Mouse (Mus musculus) monocyte, adult 2 months (primary cell): Measurements from ENCODE around the gene 1700016K19Rik.

Experiments
- DNase-seq, 2 experiments: peaks; one replicate each; pipeline ENCODE4 v3.0.0; 2022; ENCODE audit warnings: low spot score in 2 of 2, low read depth in 1 of 2

1700016K19Rik gene

DNA sequence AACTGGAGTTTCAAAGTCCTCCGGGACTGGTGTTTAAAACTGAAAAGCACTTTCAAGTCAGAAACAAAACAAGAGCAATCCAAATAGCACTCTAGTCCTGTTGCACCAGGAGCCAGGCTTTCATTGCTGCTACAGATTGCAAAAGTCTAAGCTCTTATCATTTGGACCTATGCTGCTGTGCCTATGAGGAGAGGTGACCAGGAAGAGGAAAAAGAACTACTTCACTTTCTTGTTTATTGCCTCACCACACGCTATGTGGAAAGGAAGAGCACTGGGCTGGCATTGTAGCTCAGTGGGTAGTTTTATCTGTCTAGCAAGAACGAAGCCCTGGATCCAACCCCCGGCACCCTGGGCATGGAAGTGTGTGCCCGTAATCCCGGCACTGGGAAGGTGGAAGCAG is 33.6 kb downstream of the 1700016K19Rik start:
- peak in 1 of 2 experiments; percentile 20 for DNase-seq

DNA sequence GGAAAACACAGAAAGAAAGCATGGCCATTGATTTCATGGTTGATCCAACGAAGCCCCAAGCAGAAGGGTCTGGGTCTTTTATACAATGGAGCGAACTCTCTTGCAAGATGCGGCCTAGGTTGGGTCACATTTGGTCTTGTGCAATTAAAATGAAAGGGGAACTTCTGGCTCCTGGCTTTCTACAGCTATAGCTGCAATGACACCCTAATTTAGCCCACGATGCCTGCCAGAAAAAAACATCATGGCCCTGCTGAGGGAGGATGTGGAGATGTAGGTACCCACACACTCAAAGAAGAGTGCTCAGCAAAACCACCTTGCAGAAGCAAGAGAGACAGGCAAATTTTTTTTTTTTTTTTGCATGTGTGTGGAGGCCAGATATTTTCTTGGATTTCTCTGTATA is 34.1 kb downstream of the 1700016K19Rik start:
- DNase-seq, result peak; percentile 56 to 62

DNA sequence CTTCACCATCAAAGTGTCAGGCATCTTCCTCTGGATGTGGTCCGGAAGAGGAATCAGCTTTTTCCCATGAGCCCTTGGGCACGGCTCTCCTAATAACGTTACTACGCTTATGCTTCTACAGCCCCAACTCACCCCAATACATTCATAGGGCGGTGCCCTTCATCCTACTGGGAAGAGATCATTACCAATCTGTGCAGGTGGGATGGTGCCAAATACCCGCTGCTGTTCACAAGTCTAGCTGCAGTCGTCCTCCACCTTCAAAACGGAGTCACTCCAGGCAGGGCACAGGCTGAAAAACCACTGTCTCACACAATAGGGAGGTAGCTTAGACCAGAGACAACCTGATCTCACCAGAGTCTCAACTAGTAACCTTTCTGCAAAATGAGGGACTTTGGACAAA is 35.5 kb downstream of the 1700016K19Rik start:
- no peak for DNase-seq

DNA sequence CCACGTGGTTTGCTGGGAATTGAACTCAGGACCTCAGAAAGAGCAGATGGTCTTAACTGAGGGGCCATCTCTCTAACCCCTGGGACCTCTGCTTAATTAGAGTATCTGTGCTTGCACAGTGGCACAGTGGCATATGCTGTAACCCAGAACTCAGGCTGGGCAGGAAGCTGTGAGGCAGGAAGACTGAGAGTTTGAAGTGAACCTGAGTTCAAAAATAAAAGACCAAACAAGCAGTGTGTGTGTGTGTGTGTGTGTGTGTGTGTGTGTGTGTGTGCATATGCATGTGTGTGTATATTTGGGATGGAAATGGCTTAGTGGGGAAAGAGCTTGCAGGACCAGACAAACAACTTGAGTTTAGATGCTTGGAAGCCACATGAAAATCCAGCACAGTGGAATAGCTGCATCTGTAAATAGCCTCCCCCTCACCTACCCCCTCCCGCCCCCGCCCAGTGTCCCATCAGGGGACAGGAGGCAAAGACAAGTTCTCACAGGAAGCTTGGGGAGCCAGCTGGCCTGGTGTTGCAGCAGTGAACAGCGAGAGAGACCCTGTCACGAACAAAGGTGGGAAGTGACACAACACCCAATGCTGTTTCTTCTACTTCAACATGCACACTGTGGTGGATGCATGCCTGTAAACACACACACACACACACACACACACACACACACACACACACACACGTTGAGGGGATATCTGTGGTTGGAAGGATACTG is 38.0 kb downstream of the 1700016K19Rik start:
- no peak for DNase-seq

DNA sequence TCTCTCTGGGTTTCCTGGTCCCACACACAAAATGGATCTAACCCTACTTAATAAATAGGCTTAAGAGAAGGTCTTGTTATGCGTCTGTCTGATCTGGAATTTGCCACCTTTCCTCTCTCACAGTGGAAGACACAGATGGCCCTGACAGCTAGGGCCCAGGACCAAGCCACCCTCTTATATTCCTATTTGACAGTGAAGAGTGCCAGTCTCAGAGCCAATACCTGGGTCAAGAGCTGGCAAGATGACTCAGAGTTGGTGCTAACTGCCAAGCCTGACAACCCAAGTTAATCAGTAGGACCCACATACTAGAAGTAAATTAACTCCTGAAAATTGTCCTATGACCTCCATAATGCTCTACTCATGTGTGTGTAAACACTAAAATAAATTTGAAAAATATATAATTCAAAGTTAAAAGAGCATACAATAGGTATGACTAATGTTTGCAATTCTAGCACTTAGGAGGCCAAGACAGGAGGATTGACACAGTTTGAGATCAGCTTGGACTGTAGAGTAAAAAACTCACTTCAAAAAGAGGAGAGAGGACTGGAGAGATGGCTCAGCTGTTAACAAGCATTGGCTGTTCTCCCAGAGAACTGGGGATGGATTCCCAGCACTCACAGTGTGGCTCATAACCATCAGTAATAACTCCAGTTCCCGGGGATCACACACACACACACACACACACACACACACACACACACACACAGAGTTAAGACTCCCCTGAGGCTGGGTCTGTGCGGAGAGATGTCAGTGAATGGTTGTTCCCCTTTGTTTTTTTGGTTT is 39.8 kb downstream of the 1700016K19Rik start:
- no peak for DNase-seq

DNA sequence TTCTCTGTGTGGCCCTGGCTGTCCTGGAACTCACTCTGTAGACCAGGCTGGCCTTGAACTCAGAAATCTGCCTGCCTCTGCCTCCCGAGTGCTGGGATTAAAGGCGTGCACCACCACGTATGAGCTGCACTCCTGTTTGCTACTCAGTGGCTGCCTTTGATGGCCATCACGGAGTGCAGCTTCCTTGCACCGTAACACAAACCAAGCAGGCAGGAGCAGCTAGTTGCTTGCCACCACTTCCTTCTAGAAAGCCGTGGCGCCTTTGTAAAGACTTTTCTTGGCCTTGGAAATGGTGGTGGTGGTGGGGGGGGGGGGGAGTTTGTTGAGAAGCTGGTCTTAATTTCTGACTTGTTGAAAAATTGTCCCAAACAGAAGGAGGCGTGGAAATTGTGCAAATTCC is 40.4 kb downstream of the 1700016K19Rik start:
- no peak for DNase-seq

DNA sequence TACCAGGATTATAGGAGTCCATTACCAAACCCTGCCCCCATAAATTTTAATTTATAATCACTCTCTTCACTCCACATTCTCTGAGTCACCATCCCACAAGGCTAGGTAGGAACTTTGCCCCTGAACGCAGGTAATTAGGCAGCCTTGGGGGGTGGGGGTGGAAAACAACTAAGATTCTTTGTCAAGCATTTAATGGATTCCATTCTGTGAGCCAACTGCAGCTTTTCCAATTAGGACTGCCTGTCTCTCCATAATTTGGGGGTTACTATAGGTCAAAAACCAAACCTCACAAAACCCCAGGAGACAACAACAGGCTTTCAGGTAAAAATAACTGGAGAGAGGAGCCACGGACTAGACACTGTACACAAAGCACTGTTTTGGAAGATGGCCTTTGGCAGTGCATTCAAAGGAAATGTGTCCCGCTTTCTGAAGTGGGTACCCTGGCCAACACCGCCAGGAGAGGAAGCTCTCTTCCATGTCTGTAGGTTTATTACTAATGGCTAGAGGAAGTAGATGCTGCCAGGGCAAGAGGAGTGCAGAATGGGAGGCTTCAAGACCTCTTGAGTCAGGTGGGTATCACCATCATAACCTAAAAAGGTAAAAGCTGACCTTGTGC is 41.2 kb downstream of the 1700016K19Rik start:
- no peak for DNase-seq

DNA sequence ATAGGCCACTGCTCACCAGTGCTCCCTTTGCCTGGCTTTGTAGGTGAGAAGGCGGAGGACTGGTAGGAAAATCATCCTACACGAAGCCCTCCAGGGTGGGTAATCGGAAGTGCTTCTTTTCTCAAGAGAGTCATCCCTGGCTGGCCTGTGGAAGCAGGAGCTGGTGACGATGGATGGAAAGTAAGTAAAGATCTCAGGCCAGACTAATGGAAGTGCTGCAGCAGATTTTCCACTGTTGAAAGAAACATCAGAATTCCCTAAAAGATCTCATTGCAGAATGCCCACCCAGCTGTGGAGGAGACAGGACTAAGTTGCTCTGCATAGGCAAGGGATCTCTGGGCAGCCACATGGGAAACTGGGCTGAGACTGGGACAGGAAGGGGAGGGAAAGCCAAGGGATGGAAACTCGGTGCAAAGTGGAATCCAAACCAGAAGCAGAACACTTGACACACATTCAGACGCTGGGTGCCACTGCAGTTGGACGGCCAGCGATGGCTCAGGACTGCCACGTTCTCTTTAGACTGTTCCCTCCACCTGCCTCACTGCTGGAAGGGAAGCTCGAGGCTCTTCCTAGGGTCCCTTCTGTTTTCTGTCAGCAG is 42.4 kb downstream of the 1700016K19Rik start:
- no peak for DNase-seq

DNA sequence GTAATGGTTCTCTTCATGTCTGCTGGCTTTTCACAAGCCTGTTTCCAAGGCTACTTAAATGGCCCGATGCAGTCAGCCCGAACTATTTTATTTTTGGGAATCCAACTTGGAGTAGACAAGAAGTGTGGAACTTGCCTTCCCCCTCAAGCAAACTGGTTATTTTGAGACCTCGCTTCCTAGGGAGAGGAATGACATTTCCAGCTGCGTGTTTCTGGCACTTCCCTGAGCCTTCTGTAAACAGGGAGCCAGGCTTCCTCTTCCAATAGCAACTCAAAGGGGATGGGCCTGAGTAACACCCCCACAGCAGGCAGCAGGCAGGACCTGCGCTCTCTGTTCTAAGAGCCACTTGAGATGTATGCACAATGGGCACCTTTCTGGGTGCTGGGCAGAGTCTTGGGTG is 43.2 kb downstream of the 1700016K19Rik start:
- DNase-seq, result no peak

DNA sequence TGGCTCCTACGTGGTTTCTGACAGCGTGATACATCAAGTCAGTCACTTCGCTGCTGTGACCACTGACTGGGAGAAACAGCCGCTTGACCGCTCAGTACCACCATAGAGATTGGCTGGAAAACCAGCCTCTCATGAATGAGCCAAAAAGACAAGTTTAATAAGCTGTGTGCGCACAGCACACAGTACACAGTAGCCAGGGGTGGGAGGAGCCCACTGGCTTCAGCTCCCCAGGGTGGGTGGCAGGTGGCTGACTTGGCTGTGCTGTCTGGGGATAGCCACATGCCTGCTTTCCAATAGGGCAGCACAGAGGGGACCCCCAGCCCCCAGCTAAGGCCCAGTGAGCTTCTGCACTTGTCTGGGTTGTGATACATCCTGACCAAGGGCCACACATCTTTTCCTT is 44.8 kb downstream of the 1700016K19Rik start:
- no peak for DNase-seq

DNA sequence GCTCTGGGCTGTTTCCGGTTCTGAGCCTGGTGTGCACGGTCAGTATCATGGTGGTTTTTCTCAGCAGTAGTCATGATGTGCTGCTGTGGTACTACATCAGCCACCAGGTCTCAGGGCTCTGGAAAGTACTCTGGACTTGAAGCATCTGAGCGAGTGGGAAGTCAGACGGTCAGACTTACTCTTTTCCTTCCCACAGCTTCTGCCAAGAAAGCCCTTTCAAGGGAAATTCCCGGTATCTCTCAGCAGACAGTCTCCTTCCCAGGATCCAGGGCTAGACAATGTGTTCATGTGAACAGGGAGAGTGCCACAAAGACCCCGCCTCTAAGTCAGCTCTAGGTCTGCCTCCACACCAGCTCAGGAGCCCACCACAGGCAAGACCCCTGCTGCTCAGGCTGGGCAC is 45.7 kb downstream of the 1700016K19Rik start:
- no peak for DNase-seq

DNA sequence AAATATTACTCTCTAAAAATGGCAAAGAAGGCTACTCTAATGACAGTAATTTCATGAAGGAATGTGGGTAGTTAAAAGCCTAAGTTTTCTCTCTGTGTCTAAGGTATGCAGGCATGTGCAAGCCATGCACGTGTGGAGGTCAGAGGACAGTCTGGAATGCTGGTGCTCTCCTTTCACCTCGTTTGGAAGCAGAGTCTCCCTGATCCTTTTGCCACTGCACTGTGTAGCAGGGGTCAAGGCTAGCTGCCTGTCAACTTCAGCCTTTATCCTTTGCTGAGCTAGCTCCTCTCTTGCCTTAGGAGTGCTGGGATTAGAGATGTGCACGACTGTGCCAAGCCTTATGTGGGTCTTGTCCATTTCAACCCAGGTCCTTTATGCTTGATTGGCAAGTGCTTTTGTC is 50.8 kb downstream of the 1700016K19Rik start:
- DNase-seq, result no peak

DNA sequence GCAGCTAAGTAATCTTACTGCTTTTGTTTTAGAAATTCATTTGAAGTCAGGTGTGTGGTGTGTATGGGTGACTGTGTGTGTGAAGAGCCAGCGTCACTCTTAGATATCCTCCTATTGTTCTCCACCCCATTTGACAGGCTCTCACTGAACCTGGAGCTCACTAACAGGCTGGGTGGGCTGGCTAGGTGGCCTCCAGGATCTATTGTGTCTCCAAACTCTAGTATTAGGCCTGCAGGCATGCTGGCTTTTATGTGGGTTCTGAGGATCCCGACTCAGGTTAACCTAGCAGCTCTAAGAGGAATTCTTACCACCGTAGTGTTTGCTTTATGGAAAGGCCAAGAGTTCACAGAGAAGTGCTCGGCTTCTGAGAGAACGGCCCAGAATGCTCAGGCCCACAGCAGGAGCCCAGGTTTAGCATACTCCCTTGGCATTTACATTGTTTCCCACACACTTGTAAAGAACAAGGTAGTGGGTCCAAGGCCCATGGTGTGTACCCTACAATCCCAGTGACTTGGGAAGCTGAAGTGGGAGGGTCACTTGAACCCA is 51.3 kb downstream of the 1700016K19Rik start:
- no peak for DNase-seq

DNA sequence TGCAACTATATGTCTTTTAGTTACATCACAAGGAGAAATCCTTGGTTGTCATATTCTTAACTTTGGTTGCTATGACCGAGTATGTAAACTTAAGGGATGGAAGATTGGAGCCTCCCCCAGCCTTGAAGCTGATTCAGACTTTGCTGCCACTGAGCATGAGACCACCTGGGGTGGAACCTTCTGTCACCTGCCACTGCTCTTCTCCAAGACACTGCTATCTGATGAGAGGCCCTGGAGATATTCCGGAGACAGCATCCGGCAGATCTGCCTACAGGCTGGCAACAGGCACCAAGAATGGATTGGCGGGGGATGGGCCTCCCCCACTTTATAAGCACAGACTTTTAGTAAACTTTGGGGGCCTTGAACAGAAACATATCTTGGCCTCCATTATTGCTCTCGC is 52.8 kb downstream of the 1700016K19Rik start:
- no peak for DNase-seq
